ENCODE assay signal across 8 mouse cellular contexts in genomic region chr10:60237475-60238154, GRCm38 (mm10). TPM values are rescaled to one million over a fixed set of nuclear protein-coding genes. Genes with fewer than 3 reads are reported as not detected.
DNase-seq lines count a peak whose midpoint lies in the region; ATAC-seq and TF ChIP-seq lines count a peak whose summit lies in the region.

No protein-coding gene starts in this region.

- H3K4me2 ChIP-seq in midbrain, embryonic 14.5 days (ENCODE audit: low read length) = no peak overlapping the region
- no peak overlapping the region for H3K4me2 ChIP-seq in midbrain, embryonic 15.5 days
- H3K4me2 ChIP-seq in lung, embryonic 14.5 days = no peak overlapping the region

- no peaks in the 10 kb centered on the region for H3K27me3 ChIP-seq in midbrain, embryonic 14.5 days (ENCODE audit: control insufficient read depth, insufficient read depth, low read length)
- H3K27me3 ChIP-seq in midbrain, embryonic 15.5 days (replicated peaks) = no peaks in the 10 kb centered on the region
- no peaks in the 10 kb centered on the region for H3K27me3 ChIP-seq in lung, embryonic 14.5 days (ENCODE audit: insufficient read depth, low read length)

- 70% methylated on average over 10 of the region's 10 CpGs for WGBS in midbrain, embryonic 14.5 days
- 69% methylated on average over 10 of the region's 10 CpGs for WGBS in midbrain, embryonic 15.5 days
- 62% methylated on average over 10 of the region's 10 CpGs for WGBS in lung, embryonic 14.5 days

- H3K9ac ChIP-seq in midbrain, embryonic 14.5 days (replicated peaks; ENCODE audit: low read length) = no peak overlapping the region
- H3K9ac ChIP-seq in midbrain, embryonic 15.5 days = no peak overlapping the region
- no peak overlapping the region for H3K9ac ChIP-seq in lung, embryonic 14.5 days

- intact Hi-C loops in gastrocnemius, postnatal 14 days (cut with DNase I; ENCODE audit: low total_unique reads) = loop anchor here (2.0 kb wide), 1 partner anchor 47 kb away; no protein-coding TSS in a partner anchor

- ATAC-seq in midbrain, embryonic 14.5 days (ENCODE audit: low FRiP score, low TSS enrichment) = no peak
- no peak for ATAC-seq in midbrain, embryonic 15.5 days (replicated peaks)
- ATAC-seq in lung, embryonic 14.5 days (ENCODE audit: insufficient read depth) = no peak

- TF ChIP-seq CTCF in lung, embryonic 14.5 days (IDR thresholded peaks at IDR 0.05; ENCODE audit: low read depth) = peak; percentile 87

- no peak overlapping the region for H3K27ac ChIP-seq in midbrain, embryonic 14.5 days (replicated peaks; ENCODE audit: low read depth, low read length)
- no peak overlapping the region for H3K27ac ChIP-seq in midbrain, embryonic 15.5 days
- no peak overlapping the region for H3K27ac ChIP-seq in lung, embryonic 14.5 days (ENCODE audit: low read depth)

- H3K9me3 ChIP-seq in midbrain, embryonic 14.5 days (ENCODE audit: control insufficient read depth, low read length) = no peaks in the 10 kb centered on the region
- no peaks in the 10 kb centered on the region for H3K9me3 ChIP-seq in midbrain, embryonic 15.5 days
- no peaks in the 10 kb centered on the region for H3K9me3 ChIP-seq in lung, embryonic 14.5 days (ENCODE audit: low read depth, low read length)

- H3K36me3 ChIP-seq in midbrain, embryonic 14.5 days (ENCODE audit: control insufficient read depth, insufficient read depth, low read length) = no peaks in the 10 kb centered on the region
- H3K36me3 ChIP-seq in midbrain, embryonic 15.5 days (replicated peaks) = no peaks in the 10 kb centered on the region
- H3K36me3 ChIP-seq in lung, embryonic 14.5 days (ENCODE audit: insufficient read depth) = no peaks in the 10 kb centered on the region

- H3K4me1 ChIP-seq in midbrain, embryonic 14.5 days (ENCODE audit: control insufficient read depth, insufficient read depth, low read length) = no peaks in the 10 kb centered on the region
- no peaks in the 10 kb centered on the region for H3K4me1 ChIP-seq in midbrain, embryonic 15.5 days
- no peaks in the 10 kb centered on the region for H3K4me1 ChIP-seq in lung, embryonic 14.5 days (ENCODE audit: insufficient read depth)

- DNase-seq in adrenal gland, adult (ENCODE audit: inconsistent age in 2 of 2, low spot score in 1 of 2) = peak; percentile 66 to 89
- no peak for DNase-seq in adrenal gland, adult 8-10 months
- peak; percentile 69 for DNase-seq in midbrain, embryonic 14.5 days
- DNase-seq in cerebellum, adult 8-10 months = peak; percentile 58
- peak; percentile 55 for DNase-seq in gastrocnemius, postnatal 14 days
- peak; percentile 80 for DNase-seq in lung, embryonic 14.5 days
- DNase-seq in spleen, postnatal 4 days (ENCODE audit: low spot score in 2 of 2) = peak; percentile 64 to 86

- H3K4me3 ChIP-seq in midbrain, embryonic 14.5 days (replicated peaks; ENCODE audit: low read depth, low read length) = no peak overlapping the region
- no peak overlapping the region for H3K4me3 ChIP-seq in midbrain, embryonic 15.5 days
- H3K4me3 ChIP-seq in lung, embryonic 14.5 days (ENCODE audit: low read depth, low read length) = no peak overlapping the region

RNA-seq across cellular contexts. Expression of gene Chst3, which starts 18.6 kb away (rescaled TPM):
- total RNA-seq in adrenal gland, adult 8-10 months (2022) = under 1 TPM; 0.70 to 1.00 (median 0.91) TPM
- 0.86 and 0.94 TPM in 2 replicates for polyA plus RNA-seq in midbrain, embryonic 14.5 days (2014; fragmentation: Nextera tagmentation; extraction: Ambion mirVana)
- 1.1 and 1.6 TPM in 2 replicates for polyA plus RNA-seq in midbrain, embryonic 15.5 days (2015; fragmentation: Nextera tagmentation; extraction: Ambion mirVana)
- total RNA-seq in gastrocnemius, postnatal 14 days (2021) = 1 to 10 TPM; 1.1 to 1.4 TPM
- 2.1 TPM in 2 replicates for polyA plus RNA-seq in lung, embryonic 14.5 days (2014; fragmentation: Nextera tagmentation; extraction: Ambion mirVana)

RNA-seq across cellular contexts. Expression of gene Psap, which starts 39.8 kb away (rescaled TPM):
- 1,000 to 10,000 TPM; 1,117 to 1,520 (median 1,260) TPM for total RNA-seq in adrenal gland, adult 8-10 months (2022)
- 129 and 260 TPM in 2 replicates for polyA plus RNA-seq in midbrain, embryonic 14.5 days (2014; fragmentation: Nextera tagmentation; extraction: Ambion mirVana)
- polyA plus RNA-seq in midbrain, embryonic 15.5 days (2015; fragmentation: Nextera tagmentation; extraction: Ambion mirVana) = 169 and 192 TPM in 2 replicates
- 100 to 1,000 TPM; 419 to 467 TPM for total RNA-seq in gastrocnemius, postnatal 14 days (2021)
- polyA plus RNA-seq in lung, embryonic 14.5 days (2014; fragmentation: Nextera tagmentation; extraction: Ambion mirVana) = 73.5 and 74.0 TPM in 2 replicates
